Mouse (Mus musculus): ENCODE measurements around the gene Mesp2. TPM values are rescaled to one million over a fixed set of nuclear protein-coding genes. Genes with fewer than 3 reads are reported as not detected.

The Mesp2 gene
- total and polyA plus RNA-seq, 2 experiments from 2014 or later: 0.11 TPM; not detected in 1

- 40% methylated on average over 11 of the region's 11 CpGs for WGBS
- Histone ChIP-seq H3K4me1 (ENCODE audit: control insufficient read depth, insufficient read depth) (0 out of 2 replicates have a peak, but pooled peaks cover 4% of the 10 kb centered on the region), H3K36me3 (replicated peaks; ENCODE audit: control insufficient read depth, insufficient read depth, low read length) (no peaks in the 10 kb centered on the region), H3K4me3 (ENCODE audit: low read depth, low read length) (no peak overlapping the region), H3K27ac (ENCODE audit: low read depth) (no peak overlapping the region), H3K9me3 (replicated peaks; ENCODE audit: control insufficient read depth, low read length) (no peaks in the 10 kb centered on the region), H3K4me2 (ENCODE audit: low read depth, low read length) (no peak overlapping the region), H3K27me3 (ENCODE audit: control insufficient read depth, insufficient read depth, low read length) (no peaks in the 10 kb centered on the region), H3K9ac (replicated peaks; ENCODE audit: low read depth, low read length) (no peak overlapping the region)
- TF ChIP-seq EP300 (IDR thresholded peaks at IDR 0.05; ENCODE audit: low read depth) (no peak), CTCF (IDR thresholded peaks at IDR 0.05; ENCODE audit: low read depth) (no peak)
- DNase-seq (ENCODE audit: low spot score) (no peak), ATAC-seq (ENCODE audit: insufficient read depth, low read depth) (no peak)
These were observed 47.8 kb downstream of the Mesp2 start for GRCm38 (mm10) chr7:79858202-79858934.

GRCm38 (mm10) chr7:79858956-79859630 lies 48.6 kb downstream of the Mesp2 start:
- DNase-seq (ENCODE audit: low spot score) (no peak), ATAC-seq (ENCODE audit: insufficient read depth, low read depth) (0 out of 2 replicates have a peak, but pooled peaks have one; percentile 30)
- no peaks in the 10 kb centered on the region for H3K9me3 ChIP-seq (replicated peaks; ENCODE audit: control insufficient read depth, low read length)
- no peaks in the 10 kb centered on the region for H3K36me3 ChIP-seq (replicated peaks; ENCODE audit: control insufficient read depth, insufficient read depth, low read length)
- no peak overlapping the region for H3K4me3 ChIP-seq (ENCODE audit: low read depth, low read length)
- H3K4me2 ChIP-seq (ENCODE audit: low read depth, low read length): no peak overlapping the region
- H3K4me1 ChIP-seq (ENCODE audit: control insufficient read depth, insufficient read depth): 0 out of 2 replicates have a peak, but pooled peaks cover 4% of the 10 kb centered on the region
- H3K27ac ChIP-seq (ENCODE audit: low read depth): no peak overlapping the region
- WGBS: 53% methylated on average over 9 of the region's 9 CpGs
- TF ChIP-seq EP300 (IDR thresholded peaks at IDR 0.05; ENCODE audit: low read depth) (no peak), CTCF (IDR thresholded peaks at IDR 0.05; ENCODE audit: low read depth) (no peak)
- H3K27me3 ChIP-seq (ENCODE audit: control insufficient read depth, insufficient read depth, low read length): no peaks in the 10 kb centered on the region
- no peak overlapping the region for H3K9ac ChIP-seq (replicated peaks; ENCODE audit: low read depth, low read length)

GRCm38 (mm10) chr7:79860811-79861210 lies 50.3 kb downstream of the Mesp2 start, which contains the start of gene Anpep:
Gene Anpep (minus strand): TSS chr7:79861059.
- H3K9me3 ChIP-seq (replicated peaks; ENCODE audit: control insufficient read depth, low read length): no peaks in the 10 kb centered on the region
- TF ChIP-seq CTCF (IDR thresholded peaks at IDR 0.05; ENCODE audit: low read depth) (no peak), EP300 (IDR thresholded peaks at IDR 0.05; ENCODE audit: low read depth) (no peak)
- no peak within 1 kb of the TSS for H3K9ac ChIP-seq (replicated peaks; ENCODE audit: low read depth, low read length)
- DNase-seq (ENCODE audit: low spot score) (no peak), ATAC-seq (ENCODE audit: insufficient read depth, low read depth) (no peak)
- WGBS: 56% methylated on average over 9 of the region's 9 CpGs
- H3K27ac ChIP-seq (ENCODE audit: low read depth): no peak within 1 kb of the TSS
- H3K4me1 ChIP-seq (ENCODE audit: control insufficient read depth, insufficient read depth): 0 out of 2 replicates have a peak, but pooled peaks cover 4% of the 10 kb centered on the region
- no peak within 1 kb of the TSS for H3K4me2 ChIP-seq (ENCODE audit: low read depth, low read length)
- no peak within 1 kb of the TSS for H3K4me3 ChIP-seq (ENCODE audit: low read depth, low read length)
- no peaks in the 10 kb centered on the region for H3K27me3 ChIP-seq (ENCODE audit: control insufficient read depth, insufficient read depth, low read length)
- H3K36me3 ChIP-seq (replicated peaks; ENCODE audit: control insufficient read depth, insufficient read depth, low read length): no peaks in the 10 kb centered on the region

GRCm38 (mm10) chr7:79861794-79862193 lies 51.3 kb downstream of the Mesp2 start:
- H3K4me3 ChIP-seq (ENCODE audit: low read depth, low read length): no peak overlapping the region
- no peaks in the 10 kb centered on the region for H3K27me3 ChIP-seq (ENCODE audit: control insufficient read depth, insufficient read depth, low read length)
- DNase-seq (ENCODE audit: low spot score) (no peak), ATAC-seq (ENCODE audit: insufficient read depth, low read depth) (no peak)
- H3K9me3 ChIP-seq (replicated peaks; ENCODE audit: control insufficient read depth, low read length): no peaks in the 10 kb centered on the region
- TF ChIP-seq CTCF (IDR thresholded peaks at IDR 0.05; ENCODE audit: low read depth) (no peak), EP300 (IDR thresholded peaks at IDR 0.05; ENCODE audit: low read depth) (no peak)
- no peak overlapping the region for H3K9ac ChIP-seq (replicated peaks; ENCODE audit: low read depth, low read length)
- WGBS: 77% methylated on average over 8 of the region's 8 CpGs
- no peak overlapping the region for H3K27ac ChIP-seq (ENCODE audit: low read depth)
- no peak overlapping the region for H3K4me2 ChIP-seq (ENCODE audit: low read depth, low read length)
- H3K4me1 ChIP-seq (ENCODE audit: control insufficient read depth, insufficient read depth): 0 out of 2 replicates have a peak, but pooled peaks cover 4% of the 10 kb centered on the region
- no peaks in the 10 kb centered on the region for H3K36me3 ChIP-seq (replicated peaks; ENCODE audit: control insufficient read depth, insufficient read depth, low read length)

Other genes with a start within 250 kb of the Mesp2 start
- gene Rhcg, start 193.1 kb upstream of the Mesp2 start, total RNA-seq (2014; rRNA removed; ENCODE audit: low replicate concordance): 0.04 and 0.19 TPM in 2 replicates
- 0.40 and 0.44 TPM in 2 replicates for gene Rhcg, start 193.1 kb upstream of the Mesp2 start, polyA plus RNA-seq (2015; fragmentation: Nextera tagmentation; extraction: Ambion mirVana)
- gene Ticrr, start 150.5 kb upstream of the Mesp2 start, total RNA-seq (2014; rRNA removed; ENCODE audit: low replicate concordance): 2.2 and 4.2 TPM in 2 replicates
- gene Ticrr, start 150.5 kb upstream of the Mesp2 start, polyA plus RNA-seq (2015; fragmentation: Nextera tagmentation; extraction: Ambion mirVana): 0.74 and 1.2 TPM in 2 replicates
- 1.7 and 2.0 TPM in 2 replicates for gene Kif7, start 95.0 kb upstream of the Mesp2 start, total RNA-seq (2014; rRNA removed; ENCODE audit: low replicate concordance)
- gene Kif7, start 95.0 kb upstream of the Mesp2 start, polyA plus RNA-seq (2015; fragmentation: Nextera tagmentation; extraction: Ambion mirVana): 0.92 and 0.93 TPM in 2 replicates
- not detected in 2 replicates for gene Plin1, start 77.8 kb upstream of the Mesp2 start, total RNA-seq (2014; rRNA removed; ENCODE audit: low replicate concordance)
- 0.11 and 0.41 TPM in 2 replicates for gene Plin1, start 77.8 kb upstream of the Mesp2 start, polyA plus RNA-seq (2015; fragmentation: Nextera tagmentation; extraction: Ambion mirVana)
- gene Pex11a, start 67.6 kb upstream of the Mesp2 start, total RNA-seq (2014; rRNA removed; ENCODE audit: low replicate concordance): 0.04 and 3.4 TPM in 2 replicates
- 9.4 and 11.6 TPM in 2 replicates for gene Pex11a, start 67.6 kb upstream of the Mesp2 start, polyA plus RNA-seq (2015; fragmentation: Nextera tagmentation; extraction: Ambion mirVana)
- gene Wdr93, start 67.6 kb upstream of the Mesp2 start, total RNA-seq (2014; rRNA removed; ENCODE audit: low replicate concordance): not detected in 2 replicates
- 0.05 TPM in 1 of 2 replicates, not detected in the other for gene Wdr93, start 67.6 kb upstream of the Mesp2 start, polyA plus RNA-seq (2015; fragmentation: Nextera tagmentation; extraction: Ambion mirVana)
- not detected in 2 replicates for gene Mesp1, start 16.9 kb upstream of the Mesp2 start, total RNA-seq (2014; rRNA removed; ENCODE audit: low replicate concordance)
- gene Mesp1, start 16.9 kb upstream of the Mesp2 start, polyA plus RNA-seq (2015; fragmentation: Nextera tagmentation; extraction: Ambion mirVana): not detected in 2 replicates
- 13.4 and 15.6 TPM in 2 replicates for gene Anpep, start 50.3 kb downstream of the Mesp2 start, total RNA-seq (2014; rRNA removed; ENCODE audit: low replicate concordance)
- 6.9 and 8.3 TPM in 2 replicates for gene Anpep, start 50.3 kb downstream of the Mesp2 start, polyA plus RNA-seq (2015; fragmentation: Nextera tagmentation; extraction: Ambion mirVana)
- 9.8 and 11.9 TPM in 2 replicates for gene Ap3s2, start 109.9 kb downstream of the Mesp2 start, total RNA-seq (2014; rRNA removed; ENCODE audit: low replicate concordance)
- 20.5 and 21.5 TPM in 2 replicates for gene Ap3s2, start 109.9 kb downstream of the Mesp2 start, polyA plus RNA-seq (2015; fragmentation: Nextera tagmentation; extraction: Ambion mirVana)
- 39.0 and 54.3 TPM in 2 replicates for gene Arpin, start 124.6 kb downstream of the Mesp2 start, total RNA-seq (2014; rRNA removed; ENCODE audit: low replicate concordance)
- gene Arpin, start 124.6 kb downstream of the Mesp2 start, polyA plus RNA-seq (2015; fragmentation: Nextera tagmentation; extraction: Ambion mirVana): 19.6 and 21.7 TPM in 2 replicates
- gene Zfp710, start 214.1 kb downstream of the Mesp2 start, total RNA-seq (2014; rRNA removed; ENCODE audit: low replicate concordance): 25.5 and 29.7 TPM in 2 replicates
- gene Zfp710, start 214.1 kb downstream of the Mesp2 start, polyA plus RNA-seq (2015; fragmentation: Nextera tagmentation; extraction: Ambion mirVana): 7.5 TPM in 2 replicates